Mouse (Mus musculus) E14TG2a.4 (cell line): Measurements from ENCODE around the gene Vasn.

Experiments used
- CTCF ChIP-seq: conservative IDR thresholded peaks from 2 replicates; pipeline ENCODE4 v1.5.1; 2014; ENCODE audit warnings: low read length
- NANOG ChIP-seq: IDR thresholded peaks from 2 replicates; pipeline ENCODE4 v1.6.1; 2014; ENCODE audit warnings: borderline replicate concordance, low read length, mixed read lengths

GRCm38 (mm10) chr16:4655764-4656570, 16.2 kb downstream of the Vasn start:
- TF ChIP-seq CTCF = peak; percentile 10; the same call in 1 of the 2 replicates
- TF ChIP-seq NANOG = no peak
